Mouse (Mus musculus) forebrain, embryonic 14.5 days (tissue): ENCODE measurements at regions not wholly inside any gene's neighbourhood (a gene's known extent, or its start where the extent isn't known, plus 50 kb on each side); places are given as distances from the start of the nearest gene placed in this dataset.

Experiments
- ATAC-seq: fragments of 200-750 bp; cut with Nextera tagmentation; 2 replicates; pipeline ENCODE4 v1.8.0; 2017; ENCODE audit warnings: mild to moderate bottlenecking, moderate library complexity
- DNase-seq: peaks from one replicate; pipeline ENCODE4 v3.0.0-alpha.2; 2015; ENCODE audit warnings: low spot score
- H3K27ac ChIP-seq: fragments of 300-500 bp; sonication (generic); 2 replicates; pipeline ENCODE4 v1.5.1; 2014; ENCODE audit warnings: low read depth, mild to moderate bottlenecking, control low read depth, low read length, moderate library complexity
- H3K27me3 ChIP-seq: fragments of 300-500 bp; sonication (generic); replicated peaks from 2 replicates; pipeline ENCODE4 v1.6.1; 2014; ENCODE audit warnings: low read length, control low read depth, mixed read lengths; ENCODE audit not compliant: control insufficient read depth, insufficient read depth
- H3K36me3 ChIP-seq: fragments of 300-500 bp; sonication (generic); 2 replicates; pipeline ENCODE4 v1.6.1; 2014; ENCODE audit warnings: low read length, control low read depth; ENCODE audit not compliant: control insufficient read depth, insufficient read depth
- H3K4me1 ChIP-seq: fragments of 300-500 bp; sonication (generic); 2 replicates; pipeline ENCODE4 v1.6.1; 2014; ENCODE audit warnings: antibody characterized with exemption, low read length, control low read depth; ENCODE audit not compliant: control insufficient read depth, insufficient read depth
- H3K4me2 ChIP-seq: fragments of 300-500 bp; sonication (generic); 2 replicates; pipeline ENCODE4 v1.6.1; 2014; ENCODE audit warnings: mild to moderate bottlenecking, control low read depth, low read length
- H3K4me3 ChIP-seq: fragments of 300-500 bp; sonication (generic); 2 replicates; pipeline ENCODE4 v1.5.1; 2014; ENCODE audit warnings: low read depth, low read length, control low read depth
- H3K9ac ChIP-seq: fragments of 300-500 bp; sonication (generic); 2 replicates; pipeline ENCODE4 v1.6.1; 2014; ENCODE audit warnings: mild to moderate bottlenecking, low read length, control low read depth, moderate library complexity
- H3K9me3 ChIP-seq: fragments of 300-500 bp; sonication (generic); replicated peaks from 2 replicates; pipeline ENCODE4 v1.6.1; 2016; ENCODE audit warnings: low read length, control low read depth, mixed read lengths; ENCODE audit not compliant: control insufficient read depth
- WGBS: fragments of 180-500 bp; shearing (Covaris S2); extraction: QIAGEN DNeasy Blood & Tissue Kit; methylation state at CpG from one replicate; pipeline ENCODE4 v1.1.7; 2014; 5-methylcytosine and 5-hydroxymethylcytosine counted together

- no peaks in the 10 kb centered on the region for H3K9me3 ChIP-seq
- DNase-seq: no peak
- no peak overlapping the region for H3K27ac ChIP-seq
- ATAC-seq: no peak
- no peak overlapping the region for H3K9ac ChIP-seq
- no peaks in the 10 kb centered on the region for H3K4me1 ChIP-seq
- no peak overlapping the region for H3K4me3 ChIP-seq
- no peaks in the 10 kb centered on the region for H3K36me3 ChIP-seq
- H3K27me3 ChIP-seq: no peaks in the 10 kb centered on the region
- WGBS: 87% methylated on average over 3 of the region's 3 CpGs
- no peak overlapping the region for H3K4me2 ChIP-seq
Measured at GRCm38 (mm10) chr15:33862224-33862752, 495.4 kb downstream of the 9430069I07Rik start.

- DNase-seq (no peak), ATAC-seq (no peak)
- Histone ChIP-seq H3K9me3 (no peaks in the 10 kb centered on the region; the same call in 1 of the 2 replicates), H3K4me2 (no peak overlapping the region), H3K36me3 (no peaks in the 10 kb centered on the region), H3K9ac (no peak overlapping the region), H3K4me3 (no peak overlapping the region), H3K4me1 (no peaks in the 10 kb centered on the region), H3K27ac (no peak overlapping the region), H3K27me3 (no peaks in the 10 kb centered on the region)
- 91% methylated on average over 1 of the region's 1 CpGs for WGBS
Measured at GRCm38 (mm10) chr15:33825435-33826088, 532.1 kb downstream of the 9430069I07Rik start.

GRCm38 (mm10) chr15:33824826-33825225, 532.8 kb downstream of the 9430069I07Rik start:
- no peak overlapping the region for H3K27ac ChIP-seq
- H3K27me3 ChIP-seq: no peaks in the 10 kb centered on the region
- ATAC-seq (no peak), DNase-seq (no peak)
- H3K9me3 ChIP-seq: no peaks in the 10 kb centered on the region; the same call in 1 of the 2 replicates
- H3K9ac ChIP-seq: no peak overlapping the region
- H3K4me1 ChIP-seq: no peaks in the 10 kb centered on the region
- 91% methylated on average over 3 of the region's 3 CpGs for WGBS
- no peak overlapping the region for H3K4me3 ChIP-seq
- no peaks in the 10 kb centered on the region for H3K36me3 ChIP-seq
- no peak overlapping the region for H3K4me2 ChIP-seq

- Histone ChIP-seq H3K36me3 (no peaks in the 10 kb centered on the region), H3K4me1 (no peaks in the 10 kb centered on the region), H3K9me3 (no peaks in the 10 kb centered on the region), H3K4me2 (no peak overlapping the region), H3K4me3 (no peak overlapping the region), H3K27ac (no peak overlapping the region), H3K27me3 (no peaks in the 10 kb centered on the region), H3K9ac (no peak overlapping the region)
- no peak for DNase-seq
- WGBS: 88% methylated on average over 2 of the region's 2 CpGs
- ATAC-seq: no peak
Measured at GRCm38 (mm10) chr15:33780960-33781359, 576.7 kb downstream of the 9430069I07Rik start.

- H3K27me3 ChIP-seq: no peaks in the 10 kb centered on the region
- H3K4me3 ChIP-seq: no peak overlapping the region
- H3K27ac ChIP-seq: no peak overlapping the region
- H3K9ac ChIP-seq: no peak overlapping the region
- ATAC-seq: no peak
- H3K4me2 ChIP-seq: no peak overlapping the region
- no peaks in the 10 kb centered on the region for H3K36me3 ChIP-seq
- no peak for DNase-seq
- no peaks in the 10 kb centered on the region for H3K9me3 ChIP-seq
- H3K4me1 ChIP-seq: no peaks in the 10 kb centered on the region
- WGBS: 77% methylated on average over 6 of the region's 6 CpGs
Measured at GRCm38 (mm10) chr15:33759496-33759895, 598.2 kb downstream of the 9430069I07Rik start.

GRCm38 (mm10) chr15:33758771-33759170, 598.9 kb downstream of the 9430069I07Rik start:
- WGBS: 92% methylated on average over 1 of the region's 1 CpGs
- H3K9ac ChIP-seq: no peak overlapping the region
- H3K27me3 ChIP-seq: no peaks in the 10 kb centered on the region
- no peaks in the 10 kb centered on the region for H3K9me3 ChIP-seq
- H3K36me3 ChIP-seq: no peaks in the 10 kb centered on the region
- no peak for ATAC-seq
- no peak for DNase-seq
- no peak overlapping the region for H3K4me3 ChIP-seq
- H3K27ac ChIP-seq: no peak overlapping the region
- no peak overlapping the region for H3K4me2 ChIP-seq
- no peaks in the 10 kb centered on the region for H3K4me1 ChIP-seq
